Mouse (Mus musculus): ENCODE results near the gene Mat2b. TPM values are rescaled to one million over a fixed set of nuclear protein-coding genes. Genes with fewer than 3 reads are reported as not detected.
"Not testable (repeated sequence)": the region's sequence is repeated elsewhere in the genome, so short reads cannot be mapped to it uniquely, and the experiment has no call there.

Mat2b gene
- 77.2 and 80.1 TPM in 2 replicates for polyA plus RNA-seq (2015; fragmentation: Nextera tagmentation; extraction: Ambion mirVana)

DNA sequence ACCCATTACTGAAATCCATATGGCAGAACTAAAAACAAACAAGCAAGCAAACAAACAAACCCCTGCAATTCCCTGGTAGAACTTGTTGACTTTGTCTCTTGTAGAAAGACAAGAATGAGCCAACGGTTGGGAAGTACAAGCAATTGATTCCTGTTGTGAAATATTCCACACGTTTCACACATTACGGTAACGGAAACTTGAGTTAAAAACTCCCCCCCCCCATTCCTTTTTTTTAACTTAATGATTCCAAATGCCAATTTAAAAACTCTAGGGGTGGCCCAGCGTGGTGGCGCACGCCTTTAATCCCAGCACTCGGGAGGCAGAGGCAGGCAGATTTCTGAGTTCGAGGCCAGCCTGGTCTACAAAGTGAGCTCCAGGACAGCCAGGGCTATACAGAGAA, at the start of gene Mat2b:
TSS of gene Mat2b (minus strand) at position 101 of the 400 bp plus-strand sequence.
- 86% methylated on average over 9 of the region's 9 CpGs for WGBS
- ATAC-seq: no peak
- H3K4me2 ChIP-seq: peak within 1 kb of the TSS; percentile 86

DNA sequence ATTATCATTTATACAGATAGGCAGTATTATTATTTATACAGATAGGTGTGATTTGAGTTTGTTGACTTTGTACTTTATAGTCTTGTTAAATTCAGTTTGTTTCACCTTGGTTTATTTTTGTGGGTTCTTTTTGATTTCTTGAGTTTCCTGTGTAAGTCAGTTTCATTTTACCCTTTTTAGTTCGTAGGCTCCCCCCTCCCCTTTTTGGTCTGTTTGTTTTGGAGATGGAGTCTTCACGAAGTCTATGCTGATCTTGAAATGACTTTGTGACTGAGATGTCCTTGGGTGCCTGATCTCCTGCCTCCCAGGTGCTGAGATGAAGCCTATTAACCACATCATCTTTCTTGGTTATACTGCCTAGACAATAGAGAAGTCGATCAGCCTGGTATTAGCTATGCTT, 49.3 kb upstream of the Mat2b start:
- no peaks in the 10 kb centered on the region for H3K4me1 ChIP-seq
- H3K9me3 ChIP-seq (replicated peaks): no peaks in the 10 kb centered on the region
- H3K9ac ChIP-seq: no peak overlapping the region
- peaks cover 25% of the 10 kb centered on the region for H3K36me3 ChIP-seq (ENCODE audit: poor library complexity, severe bottlenecking)
- ATAC-seq: no peak
- no peak overlapping the region for H3K4me2 ChIP-seq
- H3K4me3 ChIP-seq: no peak overlapping the region
- H3K27me3 ChIP-seq: no peaks in the 10 kb centered on the region
- WGBS: 89% methylated on average over 3 of the region's 3 CpGs
- no peak overlapping the region for H3K27ac ChIP-seq

More for the DNA sequence above, at the start of gene Mat2b:
- Histone ChIP-seq H3K9me3 (replicated peaks) (no peaks in the 10 kb centered on the region; the same call in 1 of the 2 replicates), H3K4me1 (peaks cover 32% of the 10 kb centered on the region), H3K27me3 (no peaks in the 10 kb centered on the region), H3K27ac (peak within 1 kb of the TSS; percentile 88), H3K4me3 (peak within 1 kb of the TSS; percentile 88), H3K9ac (peak within 1 kb of the TSS; percentile 80), H3K36me3 (ENCODE audit: poor library complexity, severe bottlenecking) (peaks cover 7% of the 10 kb centered on the region)

DNA sequence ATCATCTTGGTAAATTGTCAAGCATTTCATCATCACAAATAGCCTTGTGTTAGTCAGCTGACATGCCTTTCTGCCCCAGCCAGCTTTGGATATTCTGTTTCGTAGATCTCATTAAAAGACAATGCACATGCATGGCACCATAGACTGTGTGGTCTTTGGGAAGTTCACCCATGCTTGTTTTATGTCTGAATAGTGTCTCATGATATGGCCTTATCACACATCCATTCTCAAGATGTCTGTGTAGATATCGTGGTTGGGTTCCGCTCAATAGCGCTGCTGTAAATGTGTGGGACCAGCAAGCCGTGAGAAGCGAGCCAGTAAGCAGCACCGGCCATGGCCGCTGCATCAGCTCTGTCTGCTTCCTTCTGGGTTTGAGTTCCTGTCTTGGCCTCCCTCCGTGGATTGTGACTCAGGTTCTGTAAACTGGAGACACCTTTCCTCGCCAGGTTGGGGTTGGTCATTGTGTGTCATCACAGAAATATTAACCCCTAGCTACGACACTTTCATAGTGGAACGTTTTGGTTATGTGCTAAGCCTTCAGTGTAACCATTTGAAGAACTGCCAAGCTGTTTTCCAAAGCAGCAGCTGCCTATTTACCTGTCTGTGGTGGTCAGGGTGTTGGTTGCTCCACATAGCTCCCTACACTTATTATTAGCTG, 46.7 kb upstream of the Mat2b start:
- Histone ChIP-seq H3K27me3 (no peaks in the 10 kb centered on the region), H3K4me2 (no peak overlapping the region), H3K9me3 (replicated peaks) (no peaks in the 10 kb centered on the region), H3K4me3 (no peak overlapping the region), H3K36me3 (ENCODE audit: poor library complexity, severe bottlenecking) (peaks cover 42% of the 10 kb centered on the region), H3K4me1 (no peaks in the 10 kb centered on the region), H3K9ac (no peak overlapping the region), H3K27ac (no peak overlapping the region)
- 90% methylated on average over 12 of the region's 12 CpGs for WGBS
- no peak for ATAC-seq

DNA sequence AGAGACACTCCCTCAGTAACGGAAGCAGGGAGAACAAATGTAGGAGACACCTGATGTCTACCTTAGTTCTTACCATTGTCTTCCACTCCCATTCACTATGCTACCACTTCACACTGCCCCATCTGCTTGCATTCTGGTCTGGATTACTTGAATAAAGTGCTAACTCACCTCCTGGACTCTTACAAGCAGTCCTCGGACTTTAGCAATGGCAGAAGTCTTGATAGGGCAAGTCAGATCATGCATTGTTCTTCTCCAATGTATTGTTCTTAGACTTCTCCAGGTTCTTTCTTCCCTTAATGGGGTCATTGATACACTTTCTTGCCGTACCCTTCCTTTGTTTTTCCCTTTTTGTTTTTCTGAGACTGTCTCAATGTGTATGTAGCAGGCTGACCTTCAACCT, 42.4 kb upstream of the Mat2b start:
- 82% methylated on average over 3 of the region's 3 CpGs for WGBS
- no peak for ATAC-seq
- H3K27me3 ChIP-seq: no peaks in the 10 kb centered on the region
- H3K4me2 ChIP-seq: no peak overlapping the region
- H3K9me3 ChIP-seq (replicated peaks): no peaks in the 10 kb centered on the region
- peaks cover 45% of the 10 kb centered on the region for H3K36me3 ChIP-seq (ENCODE audit: poor library complexity, severe bottlenecking)
- no peak overlapping the region for H3K9ac ChIP-seq
- no peak overlapping the region for H3K27ac ChIP-seq
- no peak overlapping the region for H3K4me3 ChIP-seq
- peaks cover 17% of the 10 kb centered on the region for H3K4me1 ChIP-seq

DNA sequence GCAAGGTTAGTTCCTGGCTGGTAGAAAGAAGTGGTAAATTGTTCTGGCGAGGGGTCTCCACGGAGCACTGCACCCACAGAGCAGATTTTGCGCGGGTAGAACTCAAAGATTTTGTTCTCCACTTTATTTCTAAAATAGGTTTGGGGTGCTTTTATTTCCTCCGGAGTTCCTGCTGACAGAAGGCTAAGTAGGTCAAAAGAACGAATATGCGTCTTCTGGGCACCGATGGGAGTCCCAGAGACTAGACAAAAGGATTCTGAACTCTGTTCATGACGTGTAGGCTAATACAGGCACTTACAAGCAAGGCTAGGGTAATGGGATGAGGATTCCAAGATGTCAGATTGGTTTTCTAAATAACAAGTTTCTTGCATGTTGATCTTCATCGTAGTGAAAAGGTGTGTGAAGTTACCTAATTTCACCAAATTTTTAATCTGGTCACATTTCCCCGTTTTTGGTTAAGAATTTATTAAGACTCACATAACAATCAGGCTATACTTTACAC, 39.3 kb upstream of the Mat2b start:
- H3K4me3 ChIP-seq: peak overlapping the region; percentile 93
- peak overlapping the region; percentile 72 for H3K27ac ChIP-seq
- H3K27me3 ChIP-seq: no peaks in the 10 kb centered on the region
- no peaks in the 10 kb centered on the region for H3K9me3 ChIP-seq (replicated peaks)
- peaks cover 27% of the 10 kb centered on the region for H3K36me3 ChIP-seq (ENCODE audit: poor library complexity, severe bottlenecking)
- no peak for ATAC-seq
- peak overlapping the region; percentile 95 for H3K9ac ChIP-seq
- peak overlapping the region; percentile 86 for H3K4me2 ChIP-seq
- H3K4me1 ChIP-seq: peaks cover 43% of the 10 kb centered on the region
- WGBS: 4% methylated on average over 11 of the region's 11 CpGs

DNA sequence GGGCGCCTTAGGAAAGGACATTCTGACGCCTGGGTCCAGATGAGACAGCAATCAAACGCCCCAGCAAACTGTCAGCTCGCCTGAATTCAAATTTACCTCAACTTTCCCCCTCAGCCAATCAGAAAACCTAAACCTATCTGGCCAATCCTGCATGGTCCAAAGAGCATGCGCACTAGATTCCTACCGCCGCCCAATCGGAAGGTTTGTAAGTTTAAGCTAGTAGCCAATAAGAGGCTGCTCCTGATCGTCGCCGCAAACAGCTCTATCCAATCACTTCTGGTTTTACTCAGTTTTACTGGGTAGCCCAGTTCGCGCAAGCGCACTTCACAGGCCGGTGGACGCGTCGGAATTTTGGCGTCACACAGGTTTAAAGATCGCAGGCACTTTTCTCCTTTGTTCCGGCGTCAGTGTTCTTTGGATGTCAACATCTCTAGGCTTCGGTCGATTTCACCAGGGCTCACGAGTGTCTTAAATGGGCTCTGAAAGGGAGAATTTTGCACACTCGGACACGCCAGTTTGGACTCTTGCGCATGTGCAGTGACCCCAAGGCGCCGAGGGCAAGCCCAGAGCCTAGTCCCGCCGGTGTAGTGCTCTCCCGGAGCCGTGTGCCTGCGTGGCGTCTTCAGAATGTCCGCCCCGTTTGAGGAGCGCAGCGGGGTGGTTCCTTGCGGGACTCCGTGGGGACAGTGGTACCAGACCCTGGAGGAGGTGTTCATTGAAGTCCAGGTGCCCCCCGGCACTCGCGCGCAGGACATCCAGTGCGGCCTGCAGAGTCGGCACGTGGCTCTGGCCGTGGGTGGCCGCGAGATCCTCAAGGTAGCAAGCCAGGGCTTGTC, 38.6 kb upstream of the Mat2b start, which contains the start of the genes Hmmr and Nudcd2:
TSS of gene Hmmr (minus strand) at position 84 of the 836 bp plus-strand sequence.
TSS of gene Nudcd2 (plus strand) at position 329 of the 836 bp plus-strand sequence.
- H3K4me2 ChIP-seq: peak within 1 kb of the TSS; percentile 86
- H3K4me1 ChIP-seq: peaks cover 43% of the 10 kb centered on the region
- ATAC-seq: peak; percentile 99
- no peaks in the 10 kb centered on the region for H3K9me3 ChIP-seq (replicated peaks)
- peak within 1 kb of the TSS; percentile 95 for H3K9ac ChIP-seq
- peaks cover 31% of the 10 kb centered on the region for H3K36me3 ChIP-seq (ENCODE audit: poor library complexity, severe bottlenecking)
- peak within 1 kb of the TSS; percentile 93 for H3K4me3 ChIP-seq
- under 1% methylated on average over 52 of the region's 52 CpGs for WGBS
- H3K27ac ChIP-seq: peak within 1 kb of the TSS; percentile 72
- no peaks in the 10 kb centered on the region for H3K27me3 ChIP-seq

DNA sequence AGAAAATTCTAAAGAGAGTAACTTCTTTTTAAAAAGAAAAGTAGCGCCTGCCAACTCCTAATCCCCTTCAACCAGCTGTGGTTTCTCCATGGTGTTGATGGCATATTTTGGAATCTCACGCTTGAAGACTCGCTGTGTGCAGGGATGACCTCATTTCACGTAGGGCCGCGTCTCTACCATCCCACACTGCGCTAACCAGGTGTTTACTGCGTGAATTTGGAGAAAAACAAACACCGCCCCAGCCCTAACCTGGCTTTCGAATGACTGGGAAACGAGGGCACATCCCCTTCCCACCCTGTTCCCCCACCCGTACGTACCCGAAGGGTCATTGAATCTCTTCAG, 38.0 kb upstream of the Mat2b start:
- H3K4me1 ChIP-seq: peaks cover 43% of the 10 kb centered on the region
- peak overlapping the region; percentile 75 for H3K4me2 ChIP-seq
- H3K27me3 ChIP-seq: no peaks in the 10 kb centered on the region
- peak overlapping the region; percentile 69 for H3K9ac ChIP-seq
- H3K9me3 ChIP-seq (replicated peaks): no peaks in the 10 kb centered on the region
- H3K27ac ChIP-seq: no peak overlapping the region
- under 1% methylated on average over 14 of the region's 14 CpGs for WGBS
- no peak; the same call in 1 of the 2 replicates for ATAC-seq
- H3K36me3 ChIP-seq (ENCODE audit: poor library complexity, severe bottlenecking): peaks cover 33% of the 10 kb centered on the region
- peak overlapping the region; percentile 93 for H3K4me3 ChIP-seq

DNA sequence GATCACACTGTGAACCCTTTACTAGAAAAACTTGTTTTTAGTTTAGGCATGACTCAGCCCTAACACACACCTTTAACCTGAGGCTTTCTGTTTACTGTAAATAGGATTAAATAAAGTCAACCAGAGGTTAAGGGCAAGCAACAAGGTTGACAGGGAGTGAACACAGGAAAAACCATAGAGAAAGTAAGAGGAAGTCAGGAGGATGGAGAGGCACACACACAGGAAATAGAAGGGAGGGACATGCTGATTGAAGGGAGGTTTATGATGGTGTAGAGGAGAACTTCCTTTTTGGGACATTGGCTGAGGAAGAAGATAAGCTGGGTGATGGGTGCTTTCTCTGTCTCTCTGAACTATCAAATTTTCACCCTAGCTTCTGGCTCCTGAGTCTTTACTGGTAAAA, 23.3 kb upstream of the Mat2b start:
- no peaks in the 10 kb centered on the region for H3K27me3 ChIP-seq
- H3K27ac ChIP-seq: no peak overlapping the region
- no peaks in the 10 kb centered on the region for H3K4me1 ChIP-seq
- peaks cover 90% of the 10 kb centered on the region for H3K36me3 ChIP-seq (ENCODE audit: poor library complexity, severe bottlenecking)
- ATAC-seq: no peak
- H3K9ac ChIP-seq: no peak overlapping the region
- no peak overlapping the region for H3K4me3 ChIP-seq
- H3K9me3 ChIP-seq (replicated peaks): no peaks in the 10 kb centered on the region
- H3K4me2 ChIP-seq: no peak overlapping the region

DNA sequence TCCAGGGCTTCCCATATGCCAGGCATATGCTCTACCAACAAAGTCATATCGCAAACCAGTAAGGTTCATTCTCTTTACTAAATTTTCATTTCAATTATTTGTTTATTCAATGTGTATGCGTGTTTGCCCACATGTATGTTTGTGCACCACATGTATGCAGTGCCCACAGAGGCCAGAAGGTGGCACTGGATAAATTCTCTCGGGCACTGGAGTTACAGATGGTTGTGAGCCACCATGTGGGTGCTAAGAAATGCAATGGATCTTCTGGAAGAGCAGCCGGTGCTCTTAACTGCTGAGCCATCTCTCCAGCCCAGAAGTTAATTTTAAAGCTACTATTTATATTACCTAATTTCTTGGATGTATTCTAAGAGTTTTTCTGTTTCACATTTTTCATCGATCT, 20.5 kb upstream of the Mat2b start:
- Histone ChIP-seq H3K27ac (no peak overlapping the region), H3K36me3 (ENCODE audit: poor library complexity, severe bottlenecking) (peaks cover 90% of the 10 kb centered on the region), H3K9ac (no peak overlapping the region), H3K4me3 (no peak overlapping the region), H3K4me2 (no peak overlapping the region), H3K27me3 (no peaks in the 10 kb centered on the region), H3K4me1 (no peaks in the 10 kb centered on the region), H3K9me3 (replicated peaks) (no peaks in the 10 kb centered on the region)
- WGBS: 95% methylated on average over 5 of the region's 5 CpGs
- no peak for ATAC-seq

DNA sequence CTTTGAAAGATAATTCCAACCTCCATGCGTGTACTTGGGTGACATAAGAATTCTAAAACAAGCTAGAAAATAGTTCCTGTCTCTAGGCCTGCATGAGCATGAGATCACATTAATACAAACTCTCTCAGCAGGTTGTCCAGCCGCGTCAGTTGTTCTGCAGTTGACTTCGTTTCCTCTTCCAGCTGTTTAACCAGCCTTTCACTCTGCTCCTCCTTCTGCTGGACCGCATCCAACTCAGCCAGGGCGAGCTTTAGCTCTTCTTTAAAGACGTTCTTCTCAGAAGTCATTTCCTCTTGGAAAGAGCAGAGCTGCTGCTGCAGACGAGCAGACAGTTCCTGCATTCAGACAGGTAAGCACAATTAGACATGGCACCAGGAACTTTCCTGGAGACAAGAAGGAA, 18.9 kb upstream of the Mat2b start:
- 76% methylated on average over 8 of the region's 8 CpGs for WGBS

DNA sequence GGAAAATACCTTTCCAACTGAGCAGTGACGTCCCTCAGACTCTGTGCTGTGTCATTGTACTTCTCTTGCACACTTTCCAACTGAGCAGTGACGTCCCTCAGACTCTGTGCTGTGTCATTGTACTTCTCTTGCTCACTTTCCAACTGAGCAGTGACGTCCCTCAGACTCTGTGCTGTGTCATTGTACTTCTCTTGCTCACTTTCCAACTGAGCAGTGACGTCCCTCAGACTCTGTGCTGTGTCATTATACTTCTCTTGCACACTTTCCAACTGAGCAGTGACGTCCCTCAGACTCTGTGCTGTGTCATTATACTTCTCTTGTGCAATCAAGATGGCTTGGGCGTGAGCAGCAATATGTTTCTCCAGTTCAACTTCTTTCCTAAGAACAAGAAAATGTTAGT, 14.9 kb upstream of the Mat2b start:
- H3K4me1 ChIP-seq; H3K27ac ChIP-seq; H3K9ac ChIP-seq; H3K4me3 ChIP-seq; H3K4me2 ChIP-seq; H3K27me3 ChIP-seq; ATAC-seq; H3K9me3 ChIP-seq (replicated peaks): not testable (repeated sequence)
- WGBS: 91% methylated on average over 6 of the region's 6 CpGs
- H3K36me3 ChIP-seq (ENCODE audit: poor library complexity, severe bottlenecking): peaks cover 89% of the 10 kb centered on the region

More for the DNA sequence above, 18.9 kb upstream of the Mat2b start:
- Histone ChIP-seq H3K9ac (no peak overlapping the region), H3K4me2 (no peak overlapping the region), H3K9me3 (replicated peaks) (no peaks in the 10 kb centered on the region), H3K36me3 (ENCODE audit: poor library complexity, severe bottlenecking) (peaks cover 92% of the 10 kb centered on the region), H3K4me1 (no peaks in the 10 kb centered on the region), H3K27ac (no peak overlapping the region), H3K4me3 (no peak overlapping the region), H3K27me3 (no peaks in the 10 kb centered on the region)
- ATAC-seq: no peak

Data from forebrain, embryonic 13.5 days (tissue).